Mouse (Mus musculus): ENCODE results near the gene Dapk1. TPM values are rescaled to one million over a fixed set of nuclear protein-coding genes. Genes with fewer than 3 reads are reported as not detected.

Gene Dapk1
- polyA plus RNA-seq, 1 experiment from 2014 or later: 14.8 TPM

DNA sequence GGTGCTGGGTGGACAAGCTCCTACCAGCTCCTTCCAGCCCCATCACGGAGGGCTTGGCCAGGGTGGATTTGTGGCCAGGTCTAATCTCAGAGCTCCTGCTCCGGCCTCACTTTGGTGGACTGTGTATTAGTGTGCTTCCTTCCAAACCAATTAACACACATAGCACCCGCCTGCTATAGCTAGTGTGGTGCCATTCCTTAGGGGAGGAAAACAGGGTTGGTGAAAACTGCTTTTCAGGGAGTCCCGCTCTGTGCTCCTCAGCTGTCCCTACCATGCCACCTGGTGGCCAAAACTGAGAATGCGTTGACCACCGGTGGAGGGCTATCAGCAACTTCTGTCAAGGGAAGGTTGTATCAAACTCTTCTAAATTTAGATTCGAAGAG, 142.3 kb downstream of the Dapk1 start:
- Histone ChIP-seq H3K9ac (ENCODE audit: low read length) (no peak overlapping the region), H3K27me3 (ENCODE audit: control insufficient read depth, insufficient read depth, low read length) (no peaks in the 10 kb centered on the region), H3K4me2 (ENCODE audit: low read depth, severe bottlenecking) (no peak overlapping the region), H3K27ac (replicated peaks; ENCODE audit: low read depth, low read length) (no peak overlapping the region), H3K4me3 (ENCODE audit: low read depth, low read length) (no peak overlapping the region), H3K4me1 (ENCODE audit: control insufficient read depth, insufficient read depth, low read length) (no peaks in the 10 kb centered on the region), H3K36me3 (ENCODE audit: control insufficient read depth, insufficient read depth, low read length) (peaks cover 3% of the 10 kb centered on the region; the same call in 1 of the 2 replicates), H3K9me3 (ENCODE audit: control insufficient read depth, low read length) (no peaks in the 10 kb centered on the region)
- 33% methylated on average over 7 of the region's 7 CpGs for WGBS
- peak; percentile 48 for ATAC-seq (ENCODE audit: insufficient number of reproducible peaks, low FRiP score, low TSS enrichment, low read depth)
- peak; percentile 91 for DNase-seq (ENCODE audit: low spot score)

DNA sequence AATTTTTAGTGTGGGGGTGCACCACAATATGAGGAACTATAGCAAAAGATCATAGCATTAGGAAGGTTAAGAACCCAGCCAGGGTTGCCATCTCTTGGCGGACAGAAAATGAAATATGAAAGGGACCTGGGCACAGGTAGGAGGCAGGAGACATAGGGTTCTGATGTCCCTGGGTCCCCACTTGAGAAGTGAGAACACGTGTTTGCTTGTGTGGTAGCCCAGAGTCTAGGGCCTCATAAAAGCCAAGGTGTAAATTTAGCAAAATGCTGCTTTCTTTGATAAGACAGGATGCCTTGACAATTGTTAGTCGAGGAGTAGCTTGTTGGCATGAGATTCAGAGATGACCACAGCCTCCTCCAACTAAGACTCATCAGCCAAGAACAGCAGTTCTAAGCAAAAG, 143.0 kb downstream of the Dapk1 start:
- H3K27ac ChIP-seq (replicated peaks; ENCODE audit: low read depth, low read length): no peak overlapping the region
- no peak overlapping the region for H3K9ac ChIP-seq (ENCODE audit: low read length)
- peaks cover 3% of the 10 kb centered on the region; the same call in 1 of the 2 replicates for H3K36me3 ChIP-seq (ENCODE audit: control insufficient read depth, insufficient read depth, low read length)
- no peaks in the 10 kb centered on the region for H3K27me3 ChIP-seq (ENCODE audit: control insufficient read depth, insufficient read depth, low read length)
- ATAC-seq (ENCODE audit: insufficient number of reproducible peaks, low FRiP score, low TSS enrichment, low read depth) (no peak), DNase-seq (ENCODE audit: low spot score) (no peak)
- H3K4me2 ChIP-seq (ENCODE audit: low read depth, severe bottlenecking): no peak overlapping the region
- WGBS: 85% methylated on average over 3 of the region's 3 CpGs
- H3K4me1 ChIP-seq (ENCODE audit: control insufficient read depth, insufficient read depth, low read length): no peaks in the 10 kb centered on the region
- no peak overlapping the region for H3K4me3 ChIP-seq (ENCODE audit: low read depth, low read length)
- H3K9me3 ChIP-seq (ENCODE audit: control insufficient read depth, low read length): no peaks in the 10 kb centered on the region

DNA sequence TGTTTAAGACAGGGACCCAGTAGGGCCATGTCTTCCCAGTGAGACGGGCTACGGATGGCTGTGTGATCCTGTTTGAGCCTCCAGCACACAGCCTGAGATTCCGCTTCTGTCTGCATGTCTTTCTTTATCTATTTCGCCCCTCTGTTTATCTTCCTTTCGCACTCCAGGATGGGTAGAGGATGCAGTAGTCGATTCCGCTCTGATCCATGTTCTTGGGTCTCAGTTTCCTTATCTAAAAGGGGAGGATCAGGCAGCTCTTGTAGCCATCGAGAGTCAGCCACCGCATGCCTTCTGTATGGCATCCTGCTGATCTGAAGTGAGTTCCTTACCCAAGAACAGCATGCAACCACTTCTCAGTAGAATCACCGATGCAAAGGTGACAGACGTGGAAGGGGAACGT, 143.6 kb downstream of the Dapk1 start:
- Histone ChIP-seq H3K9ac (ENCODE audit: low read length) (no peak overlapping the region), H3K36me3 (ENCODE audit: control insufficient read depth, insufficient read depth, low read length) (no peaks in the 10 kb centered on the region), H3K27me3 (ENCODE audit: control insufficient read depth, insufficient read depth, low read length) (no peaks in the 10 kb centered on the region), H3K9me3 (ENCODE audit: control insufficient read depth, low read length) (no peaks in the 10 kb centered on the region), H3K27ac (replicated peaks; ENCODE audit: low read depth, low read length) (no peak overlapping the region), H3K4me3 (ENCODE audit: low read depth, low read length) (no peak overlapping the region), H3K4me1 (ENCODE audit: control insufficient read depth, insufficient read depth, low read length) (no peaks in the 10 kb centered on the region), H3K4me2 (ENCODE audit: low read depth, severe bottlenecking) (no peak overlapping the region)
- ATAC-seq (ENCODE audit: insufficient number of reproducible peaks, low FRiP score, low TSS enrichment, low read depth) (no peak), DNase-seq (ENCODE audit: low spot score) (no peak)
- 90% methylated on average over 12 of the region's 12 CpGs for WGBS

DNA sequence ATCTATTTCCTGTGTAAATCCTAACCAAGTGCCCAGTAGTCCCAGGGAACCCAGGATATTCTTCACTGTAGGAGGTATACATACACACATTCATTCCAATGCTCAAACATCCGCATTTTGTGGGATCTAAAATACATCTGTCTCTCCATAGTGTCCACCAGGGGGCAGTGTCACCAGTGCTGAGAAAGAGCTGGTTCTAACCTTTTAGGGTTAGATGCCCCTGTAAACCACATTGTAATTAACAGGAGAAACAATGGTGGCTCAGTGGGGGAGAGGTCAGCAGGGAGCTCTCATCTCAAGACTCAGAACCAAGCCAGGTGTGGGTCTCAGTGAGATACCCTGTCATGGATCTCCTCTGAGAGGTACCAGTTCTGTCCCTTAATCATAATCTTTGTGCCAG, 144.5 kb downstream of the Dapk1 start:
- no peak overlapping the region for H3K9ac ChIP-seq (ENCODE audit: low read length)
- no peak overlapping the region for H3K4me3 ChIP-seq (ENCODE audit: low read depth, low read length)
- peaks cover 2% of the 10 kb centered on the region; the same call in 1 of the 2 replicates for H3K36me3 ChIP-seq (ENCODE audit: control insufficient read depth, insufficient read depth, low read length)
- no peaks in the 10 kb centered on the region for H3K27me3 ChIP-seq (ENCODE audit: control insufficient read depth, insufficient read depth, low read length)
- ATAC-seq (ENCODE audit: insufficient number of reproducible peaks, low FRiP score, low TSS enrichment, low read depth): no peak
- WGBS: 44% methylated on average over 1 of the region's 1 CpGs
- H3K27ac ChIP-seq (replicated peaks; ENCODE audit: low read depth, low read length): no peak overlapping the region
- H3K9me3 ChIP-seq (ENCODE audit: control insufficient read depth, low read length): no peaks in the 10 kb centered on the region
- no peak overlapping the region for H3K4me2 ChIP-seq (ENCODE audit: low read depth, severe bottlenecking)
- peak; percentile 49 for DNase-seq (ENCODE audit: low spot score)
- no peaks in the 10 kb centered on the region for H3K4me1 ChIP-seq (ENCODE audit: control insufficient read depth, insufficient read depth, low read length)

DNA sequence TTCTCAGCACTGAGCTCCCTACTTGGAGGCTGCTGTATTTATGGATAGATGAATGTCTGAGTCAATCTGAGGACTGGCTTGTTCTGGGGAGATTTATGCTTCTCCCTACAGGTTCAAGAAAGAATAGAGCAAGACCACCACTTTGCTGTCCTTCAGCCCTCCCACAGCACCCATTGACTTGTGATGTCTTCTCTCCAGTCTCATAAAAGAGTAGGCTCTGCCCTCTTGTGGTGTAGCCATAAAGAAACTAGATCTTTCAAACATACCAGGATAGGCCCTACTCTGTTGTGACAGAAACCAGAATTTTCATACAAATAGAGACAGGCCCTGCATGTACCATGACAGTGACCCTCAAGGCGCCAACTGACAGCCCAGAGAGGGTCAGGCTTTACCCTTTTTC, 145.5 kb downstream of the Dapk1 start:
- WGBS: 91% methylated on average over 1 of the region's 1 CpGs
- H3K27ac ChIP-seq (replicated peaks; ENCODE audit: low read depth, low read length): no peak overlapping the region
- H3K36me3 ChIP-seq (ENCODE audit: control insufficient read depth, insufficient read depth, low read length): peaks cover 8% of the 10 kb centered on the region
- H3K9me3 ChIP-seq (ENCODE audit: control insufficient read depth, low read length): no peaks in the 10 kb centered on the region
- no peak overlapping the region for H3K4me3 ChIP-seq (ENCODE audit: low read depth, low read length)
- no peak overlapping the region for H3K9ac ChIP-seq (ENCODE audit: low read length)
- H3K27me3 ChIP-seq (ENCODE audit: control insufficient read depth, insufficient read depth, low read length): no peaks in the 10 kb centered on the region
- no peaks in the 10 kb centered on the region for H3K4me1 ChIP-seq (ENCODE audit: control insufficient read depth, insufficient read depth, low read length)
- DNase-seq (ENCODE audit: low spot score) (no peak), ATAC-seq (ENCODE audit: insufficient number of reproducible peaks, low FRiP score, low TSS enrichment, low read depth) (no peak)
- H3K4me2 ChIP-seq (ENCODE audit: low read depth, severe bottlenecking): no peak overlapping the region

DNA sequence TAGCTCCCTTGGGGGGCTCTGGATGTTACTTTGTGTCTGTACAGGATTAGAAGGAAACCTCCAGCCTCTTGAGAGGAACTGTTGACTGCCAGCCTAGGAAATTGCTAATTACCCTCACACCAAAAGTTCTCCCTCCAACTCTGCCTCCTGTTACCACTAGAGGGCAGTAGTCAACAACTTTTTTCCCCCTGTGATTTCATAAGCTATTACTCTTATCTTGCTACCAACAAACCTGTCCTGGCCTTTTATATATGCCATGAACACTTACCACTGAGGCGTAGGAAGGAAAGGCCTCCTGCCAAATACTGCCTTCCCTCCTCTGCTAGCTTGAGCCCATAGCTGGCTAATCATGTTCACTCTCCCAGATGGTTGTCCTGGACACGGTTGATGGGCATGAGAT, 146.8 kb downstream of the Dapk1 start:
- no peak overlapping the region for H3K27ac ChIP-seq (replicated peaks; ENCODE audit: low read depth, low read length)
- no peak for ATAC-seq (ENCODE audit: insufficient number of reproducible peaks, low FRiP score, low TSS enrichment, low read depth)
- WGBS: 90% methylated on average over 2 of the region's 2 CpGs
- no peaks in the 10 kb centered on the region for H3K9me3 ChIP-seq (ENCODE audit: control insufficient read depth, low read length)
- DNase-seq (ENCODE audit: low spot score): no peak
- H3K27me3 ChIP-seq (ENCODE audit: control insufficient read depth, insufficient read depth, low read length): no peaks in the 10 kb centered on the region
- peaks cover 10% of the 10 kb centered on the region for H3K36me3 ChIP-seq (ENCODE audit: control insufficient read depth, insufficient read depth, low read length)
- no peaks in the 10 kb centered on the region for H3K4me1 ChIP-seq (ENCODE audit: control insufficient read depth, insufficient read depth, low read length)
- H3K4me3 ChIP-seq (ENCODE audit: low read depth, low read length): no peak overlapping the region
- no peak overlapping the region for H3K4me2 ChIP-seq (ENCODE audit: low read depth, severe bottlenecking)
- no peak overlapping the region for H3K9ac ChIP-seq (ENCODE audit: low read length)

DNA sequence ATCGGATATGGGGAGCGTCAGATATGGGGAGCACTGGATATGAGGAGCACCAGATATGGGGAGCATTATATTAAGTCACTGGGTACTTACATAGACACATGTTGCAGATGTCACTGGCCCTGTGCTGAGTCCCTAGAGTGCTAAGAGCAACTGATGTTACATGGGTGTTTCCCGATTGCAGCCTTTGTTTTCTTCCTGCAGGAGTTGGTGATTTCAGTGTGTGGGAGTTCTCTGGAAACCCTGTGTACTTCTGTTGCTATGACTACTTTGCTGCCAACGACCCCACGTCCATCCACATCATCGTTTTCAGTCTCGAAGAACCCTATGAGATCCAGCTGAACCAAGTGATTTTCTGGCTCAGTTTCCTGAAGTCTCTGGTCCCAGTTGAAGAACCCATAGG, 149.2 kb downstream of the Dapk1 start:
- DNase-seq (ENCODE audit: low spot score) (no peak), ATAC-seq (ENCODE audit: insufficient number of reproducible peaks, low FRiP score, low TSS enrichment, low read depth) (no peak)
- H3K27me3 ChIP-seq (ENCODE audit: control insufficient read depth, insufficient read depth, low read length): no peaks in the 10 kb centered on the region
- H3K4me3 ChIP-seq (ENCODE audit: low read depth, low read length): no peak overlapping the region
- H3K4me2 ChIP-seq (ENCODE audit: low read depth, severe bottlenecking): no peak overlapping the region
- no peak overlapping the region for H3K27ac ChIP-seq (replicated peaks; ENCODE audit: low read depth, low read length)
- no peaks in the 10 kb centered on the region for H3K4me1 ChIP-seq (ENCODE audit: control insufficient read depth, insufficient read depth, low read length)
- WGBS: 87% methylated on average over 7 of the region's 7 CpGs
- peaks cover 10% of the 10 kb centered on the region for H3K36me3 ChIP-seq (ENCODE audit: control insufficient read depth, insufficient read depth, low read length)
- H3K9me3 ChIP-seq (ENCODE audit: control insufficient read depth, low read length): no peaks in the 10 kb centered on the region
- no peak overlapping the region for H3K9ac ChIP-seq (ENCODE audit: low read length)

DNA sequence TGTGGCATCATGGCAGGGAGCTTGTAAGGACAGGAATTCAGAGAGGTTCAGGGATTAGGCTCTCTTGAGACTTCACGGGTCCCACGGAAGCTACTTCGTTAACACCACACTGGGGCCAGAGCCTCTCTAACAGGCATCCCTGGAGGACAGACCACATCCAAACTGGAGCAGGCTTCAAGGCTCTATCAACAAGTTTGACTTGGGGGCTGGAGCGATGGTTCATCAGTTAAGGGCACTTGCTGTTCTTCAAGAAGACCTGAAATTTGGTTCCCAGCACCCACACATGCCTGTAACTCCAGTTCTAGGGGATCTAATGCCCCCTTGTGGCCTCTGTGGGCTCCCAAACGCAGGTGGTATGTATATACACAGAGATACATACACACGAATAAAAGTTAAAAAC, 151.5 kb downstream of the Dapk1 start:
- H3K9me3 ChIP-seq (ENCODE audit: control insufficient read depth, low read length): no peaks in the 10 kb centered on the region
- 96% methylated on average over 6 of the region's 6 CpGs for WGBS
- no peak overlapping the region for H3K4me2 ChIP-seq (ENCODE audit: low read depth, severe bottlenecking)
- H3K27ac ChIP-seq (replicated peaks; ENCODE audit: low read depth, low read length): no peak overlapping the region
- H3K4me3 ChIP-seq (ENCODE audit: low read depth, low read length): no peak overlapping the region
- no peak for ATAC-seq (ENCODE audit: insufficient number of reproducible peaks, low FRiP score, low TSS enrichment, low read depth)
- H3K9ac ChIP-seq (ENCODE audit: low read length): no peak overlapping the region
- DNase-seq (ENCODE audit: low spot score): no peak
- H3K4me1 ChIP-seq (ENCODE audit: control insufficient read depth, insufficient read depth, low read length): no peaks in the 10 kb centered on the region
- H3K36me3 ChIP-seq (ENCODE audit: control insufficient read depth, insufficient read depth, low read length): peaks cover 10% of the 10 kb centered on the region
- no peaks in the 10 kb centered on the region for H3K27me3 ChIP-seq (ENCODE audit: control insufficient read depth, insufficient read depth, low read length)

DNA sequence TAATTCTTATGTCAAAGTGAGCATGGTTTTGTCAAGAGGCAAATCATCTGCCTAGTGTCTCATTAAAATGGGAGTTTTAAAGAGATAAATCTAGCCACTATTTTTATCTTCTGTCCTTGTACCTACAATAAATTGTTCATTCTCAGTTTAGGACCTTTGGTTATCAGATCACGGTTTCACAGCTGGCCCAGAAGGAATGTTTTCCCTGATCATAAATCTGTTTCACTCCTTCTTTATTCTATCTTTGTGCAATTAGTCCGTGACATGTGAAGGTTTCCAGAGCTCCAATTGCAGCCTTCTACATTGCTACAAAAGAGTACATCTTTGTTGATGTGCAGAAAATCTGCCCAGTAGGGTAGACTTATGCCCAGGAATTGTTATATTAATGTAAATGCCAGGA, 153.5 kb downstream of the Dapk1 start:
- Histone ChIP-seq H3K4me2 (ENCODE audit: low read depth, severe bottlenecking) (no peak overlapping the region), H3K4me3 (ENCODE audit: low read depth, low read length) (no peak overlapping the region), H3K27ac (replicated peaks; ENCODE audit: low read depth, low read length) (no peak overlapping the region), H3K4me1 (ENCODE audit: control insufficient read depth, insufficient read depth, low read length) (no peaks in the 10 kb centered on the region), H3K9me3 (ENCODE audit: control insufficient read depth, low read length) (no peaks in the 10 kb centered on the region), H3K27me3 (ENCODE audit: control insufficient read depth, insufficient read depth, low read length) (no peaks in the 10 kb centered on the region), H3K36me3 (ENCODE audit: control insufficient read depth, insufficient read depth, low read length) (peaks cover 10% of the 10 kb centered on the region), H3K9ac (ENCODE audit: low read length) (no peak overlapping the region)
- DNase-seq (ENCODE audit: low spot score) (no peak), ATAC-seq (ENCODE audit: insufficient number of reproducible peaks, low FRiP score, low TSS enrichment, low read depth) (no peak)
- WGBS: 32% methylated on average over 2 of the region's 2 CpGs

Data from limb, embryonic 11.5 days (tissue).